Mouse (Mus musculus) right cerebral cortex, adult 18-20 months (tissue): ENCODE data around the gene Lcmt2.
"Not testable (repeated sequence)": the region's sequence is repeated elsewhere in the genome, so short reads cannot be mapped to it uniquely, and the experiment has no call there.

Experiments
- DNase-seq: peaks from one replicate; pipeline ENCODE4 v3.0.0; 2022; ENCODE audit warnings: mixed read lengths

The Lcmt2 gene

DNA sequence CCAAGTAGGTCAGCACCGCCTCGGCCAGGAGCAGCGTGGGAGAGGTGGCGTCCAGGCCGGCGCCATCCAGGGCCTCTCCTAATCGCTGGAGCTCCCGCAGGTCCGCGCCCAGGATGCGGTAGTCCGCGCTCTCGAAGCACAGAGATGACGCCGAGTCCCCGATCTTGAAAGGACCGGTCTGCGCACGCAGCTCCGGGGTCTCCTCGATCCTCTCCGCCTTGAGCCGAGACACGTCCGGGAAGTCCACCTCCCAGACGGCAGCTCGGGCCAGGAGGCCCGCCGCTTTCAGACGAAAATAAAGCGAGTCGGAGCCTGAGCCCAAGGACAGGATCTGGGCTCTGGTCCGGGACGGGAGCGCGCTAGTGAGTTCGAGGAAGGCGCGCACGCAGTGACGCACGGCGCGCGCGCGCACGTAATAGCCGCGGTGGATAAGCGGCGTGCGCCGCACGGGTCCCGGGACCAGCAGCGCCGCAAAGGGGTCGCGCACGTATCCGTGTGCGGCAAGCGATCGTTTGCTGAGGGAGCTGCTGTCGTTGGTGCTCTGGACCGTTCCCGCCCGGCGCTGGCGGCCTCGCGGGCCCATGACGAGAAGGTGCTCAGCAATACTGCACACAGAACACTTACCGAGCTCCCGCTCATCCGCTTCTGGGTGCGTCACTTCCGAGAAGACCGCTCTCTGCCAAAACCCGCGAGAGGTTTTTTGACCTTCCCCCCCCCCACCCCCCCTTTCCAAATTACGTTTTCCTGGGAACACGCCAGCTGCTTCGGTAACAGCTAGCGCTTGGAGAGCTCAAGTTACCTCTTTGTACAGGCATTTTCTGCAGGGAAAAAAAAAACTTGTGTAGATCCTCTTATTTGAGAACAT lies at the start of gene Lcmt2, which contains the start of gene Adal:
Gene Lcmt2, minus strand, starts transcription at position 636 of the 865 bp plus-strand sequence.
Gene Adal, plus strand, starts transcription at position 411 of the 865 bp plus-strand sequence.
- peak; percentile 93 for DNase-seq

DNA sequence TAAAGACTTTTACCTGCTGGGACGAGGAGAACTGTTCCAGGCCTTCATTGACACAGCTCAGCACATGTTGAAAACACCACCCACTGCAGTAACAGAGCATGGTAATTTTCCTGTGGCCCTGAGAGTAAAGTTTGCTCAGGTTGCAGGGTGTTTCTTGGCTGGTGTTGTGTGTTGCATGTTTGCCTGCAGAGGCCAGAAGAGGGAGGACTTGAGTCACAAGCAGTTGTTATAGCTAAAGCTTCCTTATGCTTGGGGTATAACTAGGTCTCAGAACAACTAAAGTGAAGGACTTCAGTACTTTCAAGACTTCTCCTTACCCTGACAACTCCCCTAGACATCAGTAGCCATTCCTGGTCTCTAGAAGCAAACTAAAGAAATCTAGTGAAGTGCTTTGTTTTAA lies 48.1 kb upstream of the Lcmt2 start:
- DNase-seq: no peak

DNA sequence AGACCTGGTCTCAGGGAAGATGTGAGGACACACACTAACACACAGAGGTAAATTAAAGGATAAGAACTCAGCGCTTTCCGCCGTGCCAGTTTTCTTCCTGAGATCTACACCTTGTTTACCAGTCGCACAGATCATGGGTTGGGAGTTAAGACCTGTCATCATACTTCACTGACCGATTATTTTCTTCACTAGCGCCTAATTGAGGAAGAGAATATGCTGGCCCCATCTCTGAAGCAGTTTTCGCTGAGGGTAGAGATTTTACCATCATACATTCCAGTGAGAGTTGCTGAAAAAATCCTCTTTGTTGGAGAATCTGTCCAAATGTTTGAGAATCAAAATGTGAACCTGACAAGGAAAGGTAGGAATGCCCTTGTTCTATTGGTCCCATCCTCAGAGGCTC lies 43.7 kb upstream of the Lcmt2 start:
- DNase-seq: no peak

DNA sequence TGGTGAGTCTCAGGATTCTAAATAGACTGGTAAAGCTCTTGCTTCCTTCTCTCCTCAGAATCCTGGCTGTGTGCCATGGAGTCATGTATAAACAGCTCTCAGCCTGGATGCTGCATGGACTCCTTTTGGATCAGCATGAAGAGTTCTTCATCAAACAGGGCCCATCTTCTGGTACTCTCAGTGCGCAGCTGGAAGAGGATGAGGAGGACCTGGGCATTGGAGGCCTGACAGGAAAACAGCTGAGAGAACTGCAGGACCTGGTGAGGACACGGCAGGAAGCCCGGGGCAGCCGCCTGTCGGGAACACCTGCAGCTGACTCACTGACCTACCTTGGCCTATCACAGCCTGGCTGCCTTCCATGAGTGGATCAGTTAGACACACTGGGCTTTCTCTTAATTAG lies 43.0 kb upstream of the Lcmt2 start:
- DNase-seq: no peak

DNA sequence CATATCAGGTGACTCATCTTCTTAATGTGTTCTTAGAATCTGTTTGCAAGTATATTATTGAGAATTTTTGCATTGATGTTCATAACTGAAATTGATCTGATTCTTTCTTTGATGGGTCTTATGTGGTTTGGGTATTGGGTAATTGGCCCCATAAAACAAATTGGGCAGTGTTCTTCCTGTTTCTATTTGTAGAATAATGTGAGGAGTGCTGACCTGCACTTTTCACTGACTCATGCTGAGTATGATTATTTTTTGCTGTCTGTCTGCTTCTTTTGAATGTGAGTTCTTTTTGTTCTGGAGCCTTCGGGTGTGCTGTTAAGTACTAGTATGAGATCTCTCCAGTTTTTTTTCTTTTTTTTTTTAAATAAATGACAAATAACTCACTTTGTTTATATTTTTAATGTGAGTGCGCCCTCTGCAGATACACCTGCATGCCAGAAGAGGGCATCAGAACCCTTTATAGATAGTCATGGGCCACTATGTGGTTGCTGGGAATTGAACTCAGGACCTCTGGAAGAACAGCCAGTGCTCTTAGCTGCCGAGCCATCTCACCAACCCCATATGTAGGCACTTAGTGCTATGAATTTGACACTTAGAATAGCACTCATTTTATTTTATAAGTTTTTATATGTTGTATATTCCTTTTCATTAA lies 38.5 kb upstream of the Lcmt2 start:
- DNase-seq: no peak

DNA sequence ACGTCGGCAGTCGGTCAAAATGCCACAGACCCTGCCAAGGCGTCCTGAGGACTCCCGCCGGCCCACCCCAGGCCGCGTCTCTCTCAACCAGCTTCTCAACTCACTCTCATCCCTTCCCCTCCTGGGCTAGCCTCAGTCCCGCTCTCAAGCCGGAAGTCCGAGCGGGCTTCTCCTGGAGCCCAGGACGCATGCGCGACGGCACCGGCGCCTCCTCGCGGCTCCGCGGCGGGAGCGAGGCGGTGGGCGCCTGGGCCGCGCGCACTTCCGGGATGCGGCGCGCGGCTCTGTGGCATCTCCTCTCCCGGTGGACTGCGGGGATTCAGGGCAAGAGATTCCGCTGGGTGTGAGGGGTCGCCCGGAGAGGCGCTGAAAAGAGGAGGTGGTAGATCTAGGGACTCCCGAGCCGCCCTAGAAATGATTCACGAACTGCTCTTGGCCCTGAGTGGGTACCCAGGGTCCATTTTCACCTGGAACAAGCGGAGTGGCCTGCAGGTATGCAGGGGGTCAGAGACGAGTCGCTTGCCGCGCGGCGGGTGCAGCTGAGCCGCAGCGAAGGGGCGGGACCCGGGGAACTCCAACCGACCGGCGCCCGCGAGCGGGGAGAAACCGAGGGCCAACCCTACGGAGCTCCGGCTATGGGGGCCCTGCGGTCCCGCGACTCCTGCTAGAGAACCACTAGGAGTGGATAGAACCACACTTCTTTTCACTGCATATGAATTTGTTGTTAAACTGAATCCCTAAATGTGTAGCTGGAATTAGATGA lies 30.7 kb upstream of the Lcmt2 start, which contains the start of gene Zscan29:
Gene Zscan29, minus strand, starts transcription at position 146 of the 763 bp plus-strand sequence.
- peak; percentile 89 for DNase-seq

DNA sequence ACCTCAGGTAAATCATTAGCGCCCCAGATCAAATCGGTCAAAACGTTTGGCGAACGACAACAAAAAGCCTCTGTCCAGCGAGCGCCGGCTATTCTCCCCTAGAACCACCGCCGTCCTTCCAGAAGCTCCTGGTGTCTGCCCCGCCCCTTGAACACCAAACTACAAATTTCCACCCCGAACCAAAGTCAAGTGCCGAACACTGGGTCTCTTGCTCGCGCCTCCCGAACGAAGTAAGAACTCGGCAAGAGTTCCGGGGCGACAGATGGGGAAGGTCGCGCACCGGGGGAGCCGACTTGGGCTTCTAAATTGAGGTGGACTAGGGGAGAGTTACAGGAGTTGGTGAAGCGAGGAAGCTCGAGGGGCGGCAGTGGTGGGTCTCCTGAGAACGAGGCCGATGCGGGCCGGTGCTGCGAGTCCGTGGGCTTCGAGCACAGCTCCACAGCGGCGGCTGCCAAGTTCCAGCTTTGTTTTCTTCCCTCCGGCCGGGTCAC lies 30.1 kb upstream of the Lcmt2 start, which contains the start of gene Tubgcp4:
Gene Tubgcp4, plus strand, starts transcription at position 174 of the 491 bp plus-strand sequence.
- no peak for DNase-seq

DNA sequence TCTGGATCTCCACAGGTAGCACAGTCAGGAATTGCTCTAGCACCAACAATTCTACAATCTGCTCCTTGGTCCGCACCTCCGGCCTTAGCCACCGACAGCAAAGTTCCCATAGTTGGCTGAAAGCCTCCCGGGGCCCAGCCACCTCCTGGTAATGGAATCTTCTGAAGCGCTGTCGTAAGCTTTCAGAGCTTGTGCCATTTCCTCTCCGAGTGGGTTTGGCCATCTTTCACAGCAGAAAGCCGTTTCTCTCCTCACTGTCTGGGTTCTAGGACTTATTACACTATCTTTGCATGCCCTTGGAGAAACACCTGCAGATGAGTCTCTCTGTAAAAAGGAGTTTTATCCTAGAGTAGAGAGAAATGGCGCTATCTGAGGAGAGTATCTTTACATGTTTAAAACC lies 29.4 kb upstream of the Lcmt2 start:
- DNase-seq: no peak

DNA sequence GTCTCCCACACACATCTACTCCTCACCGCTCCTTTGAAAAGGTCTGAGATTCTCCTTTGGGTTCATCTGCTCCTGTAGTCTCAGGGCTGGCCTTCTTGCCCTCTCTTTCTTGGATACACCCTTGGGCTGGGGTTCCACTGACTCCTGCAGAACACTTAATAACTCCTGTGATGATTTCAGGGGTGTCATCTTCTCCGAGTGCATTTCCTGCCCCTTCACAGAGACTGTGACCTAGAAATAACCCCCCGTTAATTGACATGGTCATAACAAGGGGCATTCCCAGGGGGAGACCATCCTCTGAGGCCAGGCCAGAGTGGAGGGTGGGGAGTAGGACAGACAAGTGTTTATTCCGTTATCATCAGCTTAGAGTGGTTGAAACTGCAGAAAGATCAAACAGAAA lies 28.7 kb upstream of the Lcmt2 start:
- no peak for DNase-seq

DNA sequence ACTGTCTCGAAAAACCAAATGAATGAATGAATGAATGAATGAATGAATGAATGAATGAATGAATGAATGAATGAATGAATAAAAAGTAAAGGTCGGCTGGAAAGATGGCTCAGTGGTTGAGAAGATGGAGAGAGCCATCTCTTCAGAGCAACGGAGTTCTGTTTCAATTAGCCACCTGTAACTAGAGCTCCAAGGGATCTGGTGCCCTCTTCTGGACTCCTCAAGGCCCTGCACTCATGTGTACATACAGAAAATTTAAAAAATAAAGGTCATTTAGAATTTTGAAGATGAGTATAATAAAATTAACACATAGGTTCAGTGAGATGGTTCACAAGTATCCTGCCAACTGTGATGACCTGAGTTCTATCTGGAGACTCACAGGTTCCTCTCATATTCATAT lies 12.6 kb upstream of the Lcmt2 start:
- no peak for DNase-seq

DNA sequence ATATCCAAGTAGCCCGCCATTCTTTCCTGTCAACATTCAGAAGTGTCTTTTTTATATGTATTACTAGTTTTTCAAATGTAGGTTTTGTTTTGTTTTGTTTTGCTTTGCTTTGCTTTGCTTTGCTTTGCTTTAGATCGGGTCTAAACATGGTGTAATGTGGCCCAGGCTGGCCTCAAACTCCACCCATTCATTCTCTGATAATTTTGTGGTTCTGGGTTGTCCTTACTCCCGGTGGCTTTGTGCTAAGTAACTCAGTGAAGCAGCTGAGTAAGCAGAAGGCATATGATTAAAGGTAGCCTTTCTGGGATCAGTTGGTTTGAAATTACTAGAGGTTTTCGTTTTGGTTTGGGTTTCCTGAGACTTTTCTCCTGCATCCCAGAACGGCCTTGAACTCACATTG lies 9.2 kb upstream of the Lcmt2 start:
- DNase-seq: no peak

DNA sequence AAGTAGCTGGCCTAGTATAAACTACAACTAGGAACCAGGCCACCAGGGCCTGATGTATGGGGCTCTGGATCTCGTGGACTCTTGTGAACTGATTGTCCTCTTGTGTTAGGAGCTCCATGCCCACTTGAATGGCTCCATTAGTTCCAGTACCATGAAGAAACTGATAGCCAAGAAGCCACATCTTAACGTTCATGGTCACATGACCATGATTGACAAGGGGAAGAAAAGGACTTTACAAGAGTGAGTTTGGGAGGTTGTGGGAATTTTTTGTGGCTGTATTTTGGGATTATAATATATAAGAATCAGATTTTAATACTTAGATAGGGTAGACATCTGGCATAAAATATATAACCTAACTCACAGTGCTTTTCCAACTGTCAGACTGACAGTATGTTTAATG lies 2.0 kb upstream of the Lcmt2 start:
- no peak for DNase-seq

DNA sequence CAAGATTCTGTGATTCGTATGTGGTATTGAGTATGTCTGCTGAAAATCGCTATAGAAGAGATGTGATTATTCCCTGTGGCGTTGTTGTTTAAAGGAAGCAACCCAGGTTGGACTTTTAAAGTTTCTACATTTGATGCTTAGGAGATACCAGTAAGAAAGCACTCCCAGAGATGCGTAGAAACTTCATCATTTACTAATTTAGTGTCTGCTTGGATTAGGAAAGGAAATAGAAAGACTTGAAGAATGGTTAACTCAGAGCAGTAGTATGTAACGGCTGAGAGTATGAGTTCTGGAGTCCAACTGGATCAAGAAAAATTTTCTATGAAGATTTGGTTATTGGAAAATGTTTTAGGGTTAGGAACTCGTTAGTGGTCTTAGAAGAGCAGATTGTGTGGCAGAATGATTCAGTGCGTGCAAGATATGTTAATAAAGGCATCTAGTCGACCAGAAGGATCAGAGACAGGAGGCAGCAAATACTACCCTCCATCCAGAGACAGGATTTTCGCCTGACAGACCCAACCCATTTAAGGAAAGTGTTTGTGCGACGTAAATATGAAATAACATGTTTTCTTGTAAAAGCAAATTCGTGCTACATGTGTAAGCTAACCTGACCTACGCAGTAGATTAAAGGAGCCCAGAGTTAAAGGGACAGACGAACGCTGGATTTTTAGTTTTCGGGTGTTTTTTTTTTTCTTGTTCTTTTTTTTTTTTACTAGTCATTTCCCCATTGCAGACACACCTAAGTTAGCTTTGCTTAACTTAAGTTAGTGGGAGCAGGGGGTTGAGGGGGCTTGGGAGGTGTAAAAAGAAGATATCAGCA lies 973 bp upstream of the Lcmt2 start:
- no peak for DNase-seq

DNA sequence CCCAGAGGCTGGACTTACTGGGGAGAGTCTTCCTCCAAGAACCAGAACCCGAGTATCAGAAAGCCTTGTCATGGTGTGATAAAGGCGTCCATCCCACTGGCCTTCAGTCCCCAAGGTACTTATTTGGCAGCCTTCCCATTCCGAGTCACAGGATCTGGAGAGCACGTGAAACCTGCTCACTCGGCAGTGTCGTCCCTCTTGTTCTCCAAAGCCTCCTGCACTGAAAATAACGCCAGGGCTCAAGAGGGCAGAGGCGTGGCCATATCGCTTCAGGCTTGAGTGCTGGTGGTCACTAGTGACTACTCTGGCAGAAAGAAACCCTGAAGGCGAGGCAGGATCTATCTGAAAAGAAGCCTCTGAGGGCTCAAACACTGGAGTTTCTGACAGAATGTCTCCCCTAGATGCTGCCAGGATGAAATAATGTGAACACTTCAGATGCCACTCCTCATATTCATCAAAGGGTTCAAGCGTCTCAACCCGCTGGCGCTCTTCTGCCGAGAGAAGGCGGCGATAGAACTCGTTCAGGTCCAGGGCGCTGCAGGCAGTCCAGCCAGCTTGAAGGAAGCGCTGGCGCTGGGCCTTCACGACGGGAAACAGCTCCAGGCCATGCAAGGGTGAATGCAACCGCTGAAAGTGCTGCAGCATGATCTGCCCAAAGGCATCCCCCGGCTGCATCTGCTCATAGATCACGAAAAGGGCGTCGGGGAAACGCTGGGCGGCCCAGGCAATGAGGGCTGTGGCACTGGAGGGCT lies 1.0 kb downstream of the Lcmt2 start:
- DNase-seq: no peak

DNA sequence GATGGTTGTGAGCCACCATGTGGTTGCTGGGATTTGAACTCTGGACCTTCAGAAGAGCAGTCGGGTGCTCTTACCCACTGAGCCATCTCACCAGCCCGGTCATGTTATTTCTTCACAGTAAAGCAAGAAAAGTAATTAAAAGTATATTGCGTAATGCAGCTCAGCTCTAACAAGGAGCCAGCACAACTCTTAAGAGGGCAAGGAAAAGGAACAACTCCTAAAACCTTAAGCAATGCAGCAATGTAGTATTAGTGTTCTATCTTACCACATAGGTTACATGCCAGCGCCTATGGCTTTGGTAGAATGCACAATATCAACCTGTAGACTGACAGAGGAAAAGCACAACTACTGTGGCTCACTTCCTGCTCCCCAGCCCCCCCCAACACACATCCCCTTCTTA lies 3.1 kb downstream of the Lcmt2 start:
- no peak for DNase-seq

DNA sequence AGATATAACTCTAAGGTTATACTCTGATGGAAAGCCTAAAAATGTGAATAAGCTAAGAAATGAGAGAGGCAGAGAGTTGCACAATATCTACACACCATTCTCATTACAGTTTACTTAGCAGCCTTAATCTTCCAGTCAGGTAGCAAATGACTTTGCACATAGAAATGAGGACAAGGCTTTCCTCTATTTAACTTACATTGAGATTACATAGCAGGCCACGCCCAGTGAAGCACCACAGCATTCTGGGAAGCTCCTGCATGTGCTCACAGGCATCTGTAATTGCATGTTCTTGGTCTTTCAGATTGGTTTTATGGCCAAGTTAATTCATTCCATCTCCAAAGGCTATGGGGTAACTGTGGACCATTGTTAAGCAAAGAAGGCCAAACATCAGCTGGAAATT lies 7.6 kb downstream of the Lcmt2 start:
- no peak for DNase-seq

DNA sequence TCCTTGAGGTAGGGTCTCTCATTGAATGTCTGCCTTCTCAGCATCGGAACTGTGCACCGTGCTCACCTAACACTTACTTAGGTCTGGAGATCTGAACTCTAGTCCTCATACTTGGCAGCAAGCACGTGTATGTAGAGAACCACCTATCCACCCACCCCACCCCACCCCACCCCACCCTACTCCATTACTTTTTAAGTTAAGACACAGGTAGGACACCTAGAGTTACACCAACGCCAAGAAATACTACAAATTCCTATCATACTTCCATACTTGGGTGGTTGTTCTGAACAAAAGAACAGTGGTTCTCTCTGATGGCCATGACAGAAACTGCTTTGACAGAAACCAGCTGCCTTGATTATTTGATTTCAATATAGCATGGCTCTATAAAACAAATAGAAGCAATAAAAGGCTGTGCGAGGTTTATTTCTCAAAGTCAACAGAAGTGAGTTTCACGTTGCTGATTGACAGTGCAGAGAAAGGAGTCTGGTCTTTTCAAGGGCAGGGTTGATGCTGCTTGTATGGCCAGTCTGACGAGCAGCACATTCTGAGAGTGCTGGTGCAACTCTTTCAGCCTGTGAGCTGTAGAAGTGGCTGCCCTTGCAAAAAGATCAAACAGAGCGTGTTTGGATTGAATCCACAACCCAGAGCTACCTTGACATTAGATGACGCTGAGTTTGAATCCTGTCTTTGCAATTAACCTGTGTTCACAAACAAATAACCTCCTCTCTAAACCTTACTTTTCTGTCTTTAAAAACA lies 11.4 kb downstream of the Lcmt2 start:
- no peak for DNase-seq

DNA sequence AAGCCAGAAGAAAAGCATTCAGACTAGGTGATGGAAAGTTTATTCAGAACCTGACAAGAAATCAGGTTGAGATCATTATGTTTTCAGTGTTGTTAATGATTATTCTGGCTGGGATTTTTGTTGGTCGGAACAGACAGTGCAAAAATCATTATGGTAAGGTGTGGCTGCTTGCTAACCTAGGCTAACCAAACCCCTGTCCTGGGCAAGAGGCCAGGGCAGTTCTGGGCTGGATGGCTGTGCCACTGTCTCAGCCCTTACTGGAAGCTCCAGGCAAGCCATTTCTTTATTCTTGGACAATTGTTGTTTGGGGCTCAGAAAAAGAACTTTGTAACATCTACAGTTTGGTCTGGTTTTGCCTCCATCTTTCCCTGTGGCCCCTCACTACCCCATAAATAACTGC lies 12.9 kb downstream of the Lcmt2 start:
- DNase-seq: no peak

DNA sequence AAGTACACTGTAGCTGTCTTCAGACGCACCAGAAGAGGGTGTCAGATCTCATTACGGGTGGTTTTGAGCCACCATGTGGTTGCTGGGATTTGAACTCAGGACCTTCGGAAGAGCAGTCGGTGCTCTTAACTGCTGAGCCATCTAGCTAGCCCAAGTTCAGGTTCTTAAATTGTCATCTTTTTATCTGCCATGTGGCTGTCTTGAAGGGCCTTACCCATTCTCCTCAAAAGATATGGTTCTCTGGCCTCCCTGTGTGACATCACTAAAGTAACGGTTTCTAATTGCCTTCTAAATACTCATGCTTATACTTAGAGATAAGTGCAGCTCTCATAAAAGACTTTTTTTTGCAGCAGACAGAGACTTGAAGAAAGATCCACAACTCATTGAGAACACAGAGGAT lies 14.2 kb downstream of the Lcmt2 start:
- not testable (repeated sequence) for DNase-seq

DNA sequence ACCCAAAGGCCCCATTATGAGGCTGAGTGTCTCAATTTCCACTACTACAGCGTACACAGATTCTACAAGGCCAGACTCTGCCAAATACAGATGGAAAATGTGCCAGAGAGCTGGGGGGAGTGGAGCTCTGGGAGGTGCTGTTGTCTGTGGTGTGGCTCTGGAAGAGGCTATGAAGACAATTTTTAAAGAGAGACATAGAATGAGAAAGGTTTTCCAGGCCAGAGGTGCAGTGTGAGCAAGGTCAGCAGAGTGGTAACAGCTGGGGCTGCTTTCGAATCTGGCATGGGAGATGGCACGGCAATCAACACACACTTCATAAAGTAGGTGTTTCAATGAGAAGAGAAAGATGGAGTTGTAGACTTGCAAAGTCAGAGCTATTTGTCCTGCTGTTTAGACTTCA lies 21.2 kb downstream of the Lcmt2 start:
- DNase-seq: no peak

DNA sequence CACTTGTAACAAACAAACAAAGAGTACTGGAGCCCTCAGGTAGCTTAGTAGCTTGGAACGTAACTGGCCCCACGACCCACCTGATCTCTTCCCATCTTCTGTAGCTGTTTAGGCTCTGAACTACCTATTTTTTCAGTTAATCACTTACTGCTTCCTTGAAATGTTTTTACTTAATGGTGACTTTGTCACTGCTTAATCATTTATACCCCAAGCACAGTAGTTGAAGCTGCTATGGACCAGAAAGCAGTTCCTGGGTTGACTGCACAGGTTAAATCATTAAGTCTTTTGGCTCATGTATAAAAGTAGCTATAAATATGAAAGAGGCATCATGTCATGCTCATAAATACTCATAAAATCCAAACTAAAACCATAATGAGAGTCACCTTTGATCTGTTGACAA lies 25.0 kb downstream of the Lcmt2 start:
- no peak for DNase-seq
